Mouse (Mus musculus) right cerebral cortex, postnatal 10 days (tissue): ENCODE results near the gene Enpp5.

Experiments
- DNase-seq, 2 experiments: peaks; one replicate each; pipeline ENCODE4 v3.0.0; 2021; ENCODE audit warnings: low spot score in 2 of 2

Gene Enpp5

DNA sequence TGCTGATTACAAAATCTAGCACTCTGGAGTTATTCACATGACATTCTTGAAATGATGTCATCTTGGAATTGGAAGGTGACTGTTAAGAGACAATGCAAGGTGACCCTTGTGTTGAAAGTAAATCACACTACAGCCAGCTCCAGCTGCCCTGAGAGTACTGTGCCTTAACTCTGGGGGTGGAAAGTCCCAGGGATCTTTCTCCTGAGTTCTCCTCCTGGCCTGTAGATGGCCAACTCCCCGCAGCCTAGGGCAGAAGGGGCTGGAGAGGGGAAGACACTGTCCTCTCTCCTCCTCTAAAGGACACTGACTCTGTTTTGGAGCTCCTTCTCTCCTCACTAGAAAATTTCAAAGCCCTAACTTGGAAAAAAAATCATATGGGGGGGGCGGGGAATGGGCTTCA lies 12.9 kb downstream of the Enpp5 start:
- peak in 1 of 2 experiments; percentile 6 for DNase-seq

DNA sequence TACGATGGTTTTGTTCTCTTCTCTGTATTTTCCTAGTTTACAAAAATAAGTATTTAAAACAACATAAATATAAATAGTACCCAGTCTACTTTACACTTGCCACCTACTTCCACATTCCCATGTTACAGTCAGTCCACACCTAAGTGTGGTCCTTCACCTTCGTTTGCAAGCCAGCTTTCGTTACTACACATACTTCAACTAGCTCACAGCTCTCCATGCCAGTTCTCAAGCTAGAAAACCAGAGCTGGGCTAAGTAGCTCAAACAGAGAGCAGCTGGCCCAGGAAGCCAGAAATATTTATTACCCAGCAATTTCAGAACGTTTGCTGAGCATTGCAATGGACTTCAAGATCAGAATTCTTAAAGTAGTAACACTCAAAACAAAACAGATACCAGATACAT lies 21.9 kb downstream of the Enpp5 start:
- no peak for DNase-seq

DNA sequence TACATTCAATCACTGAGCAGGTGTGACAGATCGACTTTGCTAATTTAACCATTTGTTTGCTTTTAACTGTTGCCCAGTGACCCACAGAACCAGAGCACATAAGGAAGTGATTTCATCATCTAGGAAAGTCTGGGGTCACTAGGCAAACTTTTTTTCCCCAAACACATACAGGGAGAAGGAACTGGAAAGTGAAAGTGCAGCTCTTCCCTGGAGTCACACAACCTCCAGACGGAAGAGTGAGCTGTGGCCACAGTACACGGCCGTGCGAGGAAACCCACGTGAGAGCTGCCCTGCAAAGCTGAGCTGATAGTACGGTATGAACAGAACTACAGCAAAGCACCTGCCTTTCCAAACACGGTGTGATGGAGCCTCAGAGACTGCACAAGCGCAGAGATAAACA lies 22.3 kb downstream of the Enpp5 start:
- DNase-seq, result no peak

DNA sequence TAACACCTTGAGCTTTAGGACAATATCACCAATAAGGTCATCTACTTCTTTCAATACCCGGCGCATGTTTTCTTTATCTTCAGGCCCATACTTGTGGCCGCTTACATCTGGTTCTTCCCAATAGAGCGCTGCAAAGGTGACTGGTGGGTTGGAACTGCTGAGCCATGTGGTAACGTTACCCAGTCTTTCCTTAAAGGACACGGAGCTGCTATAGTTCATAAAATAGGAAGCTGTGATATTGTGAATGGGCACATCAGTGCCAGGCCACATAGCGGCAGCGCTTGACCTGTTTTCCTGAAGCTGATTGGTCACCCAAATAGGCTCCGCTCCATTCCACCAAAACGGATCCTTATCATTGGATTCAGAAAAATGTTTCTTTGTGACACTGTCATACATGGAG lies 23.3 kb downstream of the Enpp5 start:
- no peak for DNase-seq

DNA sequence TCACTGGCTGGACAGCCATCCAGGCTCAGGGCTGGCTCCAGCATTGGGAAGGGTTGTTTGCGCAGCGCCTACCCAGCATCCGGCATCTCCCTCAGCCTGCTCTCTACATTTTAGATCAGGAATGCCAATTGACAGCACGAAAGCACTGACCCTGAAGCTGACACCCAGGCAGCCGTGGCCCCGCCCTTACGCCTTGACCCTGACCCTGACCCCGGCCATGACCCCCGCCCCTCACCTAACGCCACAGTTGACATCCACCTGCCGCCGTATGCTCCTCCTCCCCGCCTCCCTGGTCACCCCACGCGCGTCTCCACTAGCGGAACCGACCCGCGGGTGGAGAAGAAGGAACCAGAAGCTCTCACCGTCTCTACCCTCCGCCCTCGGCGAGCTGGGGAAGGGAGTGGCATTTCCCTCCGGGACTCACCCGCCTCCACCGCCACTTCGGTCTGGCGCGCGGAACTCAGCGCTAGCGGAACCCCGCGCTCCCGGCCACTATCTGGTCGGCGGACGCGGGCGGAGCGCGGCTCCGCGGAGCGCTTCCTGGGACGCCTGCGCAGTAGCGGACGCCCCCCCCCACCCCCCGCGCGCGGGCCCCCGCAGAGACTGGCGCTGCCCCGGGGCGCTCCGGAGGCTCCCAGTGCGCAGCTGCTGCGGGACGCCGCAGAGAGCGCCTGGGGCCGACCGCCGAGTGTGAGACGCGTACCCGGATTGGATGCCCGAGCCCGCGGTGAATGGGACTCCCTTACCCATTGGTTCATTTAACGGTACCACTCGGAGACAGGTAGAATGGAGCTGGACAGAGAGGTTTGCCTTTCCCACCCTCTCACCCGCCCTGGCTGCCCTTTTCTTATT lies 26.9 kb downstream of the Enpp5 start, which contains the start of gene Enpp4:
Gene Enpp4, minus strand, starts transcription at position 523 of the 852 bp plus-strand sequence.
- DNase-seq, result peak; percentile 94 to 95

DNA sequence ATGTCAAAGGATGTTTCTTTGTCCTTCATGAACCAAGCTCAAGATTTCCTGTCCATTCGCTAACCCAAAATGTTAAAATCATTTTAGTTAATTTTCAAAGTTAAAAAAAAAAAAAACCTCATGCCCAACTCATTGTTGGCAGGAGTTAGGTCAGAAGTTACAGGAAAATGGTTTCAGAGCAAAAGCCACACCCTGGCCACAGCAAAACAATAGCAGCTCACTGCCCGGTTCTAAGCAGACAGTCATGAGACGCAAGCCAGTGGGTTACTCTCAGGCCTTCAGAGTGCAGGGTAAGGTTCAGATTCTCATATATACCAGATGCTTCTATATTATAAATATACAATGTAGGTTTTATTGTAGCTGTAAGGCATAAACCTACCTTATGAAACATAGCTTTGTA lies 29.7 kb downstream of the Enpp5 start:
- DNase-seq, result no peak

DNA sequence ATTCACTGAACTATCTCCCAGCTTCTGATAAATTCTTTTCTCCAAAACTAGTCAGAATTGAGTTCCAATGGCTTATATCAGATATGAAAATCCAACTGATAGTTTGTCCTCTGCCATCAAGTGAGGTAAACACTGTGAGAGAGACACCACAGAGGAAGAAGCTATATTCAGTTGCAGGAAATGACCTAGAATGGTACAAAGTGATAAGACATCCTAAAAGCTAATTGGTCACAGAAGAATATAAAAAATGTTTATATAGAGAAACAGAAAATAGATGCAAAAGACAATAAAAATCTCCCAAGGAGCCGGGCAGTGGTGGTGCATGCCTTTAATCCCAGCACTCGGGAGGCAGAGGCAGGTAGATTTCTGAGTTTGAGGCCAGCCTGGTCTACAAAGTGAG lies 38.0 kb downstream of the Enpp5 start:
- no peak for DNase-seq

DNA sequence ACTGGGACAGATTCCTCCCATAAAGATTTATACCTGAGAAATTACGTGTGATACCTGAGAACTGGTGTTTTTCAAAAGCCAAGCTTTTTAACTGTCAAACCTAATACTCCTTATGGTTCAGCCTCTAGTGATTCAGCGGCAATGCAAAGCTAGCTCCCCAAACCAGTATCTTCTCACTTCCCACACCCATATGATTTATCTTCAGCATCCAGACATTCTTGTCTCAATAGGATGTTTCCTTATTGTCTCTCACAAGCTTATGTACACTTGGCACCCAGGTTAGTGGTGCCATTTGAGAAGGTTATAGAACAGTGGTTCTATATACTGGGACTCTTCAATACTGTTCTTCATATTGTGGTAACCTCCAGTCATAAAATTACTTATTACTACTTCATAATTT lies 39.1 kb downstream of the Enpp5 start:
- no peak for DNase-seq

DNA sequence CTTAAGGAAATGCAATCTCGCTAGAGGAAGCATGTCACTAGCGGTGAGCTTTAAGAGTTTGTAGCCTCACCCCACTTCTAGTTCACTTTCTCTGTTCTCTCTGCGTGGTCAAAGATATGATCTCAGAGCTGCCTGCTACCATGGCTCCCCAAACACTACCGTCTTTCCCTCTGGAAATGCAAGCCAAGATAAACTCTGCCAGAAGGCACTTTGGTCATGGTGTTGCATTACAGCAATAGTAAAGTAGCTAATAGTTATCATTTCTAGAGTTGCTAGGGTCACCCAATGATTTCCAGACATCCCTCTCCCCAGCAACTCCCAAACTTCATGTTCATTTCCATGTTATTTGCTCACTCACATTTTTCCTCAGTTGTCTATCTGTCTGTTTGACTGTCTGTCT lies 39.6 kb downstream of the Enpp5 start:
- DNase-seq, result peak in 1 of 2 experiments; percentile 2

DNA sequence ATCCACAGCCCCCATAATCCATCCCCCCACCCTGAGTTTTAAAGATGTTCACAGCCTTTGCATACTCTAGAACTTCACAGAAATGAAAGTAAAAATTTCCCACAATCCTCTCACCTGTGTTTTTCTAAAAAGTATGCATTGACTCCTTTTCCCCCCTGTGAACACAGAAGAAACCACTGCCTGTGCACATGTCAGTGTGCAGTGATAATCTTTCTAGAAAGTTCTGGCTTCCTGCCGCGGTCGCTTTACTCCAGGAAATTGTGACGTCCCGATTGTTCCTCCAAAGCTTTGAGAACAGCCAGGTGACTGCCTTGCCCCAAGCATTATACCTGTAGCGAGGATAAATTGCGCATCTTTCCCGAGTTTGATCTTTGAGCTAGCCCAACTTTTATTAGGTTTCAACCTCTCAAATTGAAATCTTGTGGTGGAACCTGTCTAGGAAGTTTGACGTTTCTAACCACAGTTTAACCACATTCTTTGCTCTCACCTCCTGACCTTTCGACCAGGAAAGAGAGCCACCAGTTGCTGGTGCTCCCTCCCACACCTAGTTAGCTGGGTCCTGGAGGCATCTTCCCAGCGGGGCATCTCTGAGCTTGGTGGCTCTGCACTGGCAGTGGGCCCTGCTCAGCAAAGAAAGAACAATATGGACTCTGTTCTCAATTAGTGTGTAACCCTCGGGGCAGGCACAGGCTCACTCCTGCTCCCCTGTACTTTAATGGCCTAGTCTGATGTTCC lies 42.9 kb downstream of the Enpp5 start:
- DNase-seq, result no peak

DNA sequence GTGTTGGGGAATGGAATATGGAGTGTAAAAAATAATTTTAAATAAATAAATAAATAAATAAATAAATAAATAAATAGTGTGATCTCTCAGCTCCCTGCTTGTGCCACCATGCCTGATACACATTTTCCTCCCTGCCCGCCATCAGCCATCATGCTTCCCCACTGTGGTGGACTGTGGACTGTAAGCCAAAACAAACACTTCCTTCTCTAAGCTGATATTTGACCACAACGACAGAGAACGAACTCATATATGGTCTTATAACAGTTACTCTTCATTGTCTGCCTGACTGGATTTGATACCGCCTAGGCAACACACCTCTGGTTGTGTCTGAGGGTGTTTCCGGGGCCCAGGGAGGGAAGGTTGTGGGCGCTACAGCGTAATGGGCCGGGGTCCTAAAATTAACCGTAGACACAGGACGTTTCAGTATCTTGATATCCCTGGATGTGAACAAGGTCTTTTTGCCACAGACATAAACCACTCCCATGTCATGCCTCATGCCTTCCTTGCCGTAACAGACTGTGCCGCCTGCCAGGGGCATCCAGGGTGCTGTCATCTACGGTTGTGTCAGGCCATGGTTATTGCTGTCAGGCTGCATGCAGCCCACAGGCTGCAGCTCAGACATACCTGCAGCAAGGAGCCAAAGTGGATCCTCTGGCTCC lies 50.6 kb downstream of the Enpp5 start:
- no peak for DNase-seq

DNA sequence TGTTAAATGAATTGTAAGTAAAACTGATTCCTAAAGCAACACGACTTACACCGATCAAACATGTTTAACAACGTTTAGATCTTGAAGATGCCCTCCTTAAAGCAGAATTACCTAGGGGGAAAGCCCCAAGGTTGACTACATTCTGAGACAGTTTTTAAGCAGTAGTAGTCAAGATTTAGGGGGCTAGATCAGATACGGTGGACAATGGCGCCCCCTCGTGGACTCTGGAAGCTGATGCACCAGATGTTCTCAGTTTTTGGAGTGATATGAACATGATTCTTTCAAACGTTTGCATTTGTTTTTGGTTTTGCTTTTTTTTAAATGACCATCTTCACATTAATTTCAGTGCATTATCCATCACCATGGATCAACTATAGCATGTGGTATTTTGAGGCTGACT lies 51.8 kb downstream of the Enpp5 start:
- DNase-seq, result peak; percentile 65 to 84

DNA sequence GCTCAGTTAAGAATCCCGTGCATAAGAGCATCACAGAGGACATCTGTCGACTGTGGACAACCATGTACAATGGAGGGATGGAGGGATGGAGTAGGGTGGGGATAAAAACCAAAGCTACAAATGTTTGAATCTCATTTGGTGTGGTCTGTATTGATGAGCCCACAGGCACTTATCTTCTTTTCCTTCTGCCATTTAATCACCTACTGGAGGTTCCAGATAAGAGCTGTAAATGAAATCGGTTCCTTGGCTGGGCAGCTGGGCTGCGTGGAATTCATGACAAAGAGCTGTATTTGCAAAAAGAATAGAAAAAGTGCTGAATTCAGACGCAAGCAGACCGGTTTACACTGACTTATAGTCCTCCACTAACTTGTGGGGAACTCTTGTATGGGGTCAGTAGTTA lies 55.5 kb downstream of the Enpp5 start:
- no peak for DNase-seq

DNA sequence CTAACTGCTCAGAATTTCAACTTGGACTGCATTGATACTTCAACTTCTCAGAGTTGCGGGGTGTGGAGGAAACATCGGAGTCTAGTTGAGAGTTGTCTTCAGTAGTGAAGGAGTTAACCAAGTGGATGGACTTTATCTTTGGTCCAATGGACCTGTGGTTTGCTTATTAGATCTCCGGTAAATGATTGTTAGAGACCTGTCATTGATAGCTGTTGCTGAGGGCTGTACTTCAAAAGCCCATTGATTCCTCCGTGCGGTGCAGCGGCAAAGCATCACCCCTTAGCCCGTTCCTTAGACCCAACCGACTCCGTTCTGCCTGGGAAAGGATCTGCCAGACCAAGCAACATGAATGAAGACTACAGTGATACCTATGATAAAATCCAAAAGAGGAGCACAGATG lies 55.9 kb downstream of the Enpp5 start:
- no peak for DNase-seq

DNA sequence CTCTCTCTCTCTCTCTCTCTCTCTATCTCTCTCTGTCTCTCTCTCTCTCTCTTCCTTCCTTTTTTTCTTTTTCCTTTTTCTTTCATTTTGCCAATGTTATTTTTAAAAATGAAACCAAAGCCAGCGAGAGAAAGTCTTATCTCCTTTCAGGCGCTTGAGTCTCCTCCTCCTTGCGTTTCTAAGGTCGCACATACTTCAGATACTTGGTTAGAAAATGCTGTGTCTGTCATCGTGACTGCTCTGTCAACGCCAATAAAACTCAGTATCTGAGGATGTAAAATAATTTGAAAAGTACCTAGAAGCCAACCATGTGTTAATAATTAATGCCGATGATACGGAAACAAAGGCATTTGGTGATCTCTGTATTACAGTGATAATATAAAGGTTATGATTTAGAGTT lies 57.4 kb downstream of the Enpp5 start:
- DNase-seq, result no peak
